Mouse (Mus musculus) ES-Bruce4 (cell line): Measurements from ENCODE around the gene Foxj2. TPM values are rescaled to one million over a fixed set of nuclear protein-coding genes. Genes with fewer than 3 reads are reported as not detected.
A peak's percentile ranks its signal among the peaks of the same experiment; 100 is the strongest.

Source experiments
- H3K27ac ChIP-seq: 2 replicates; pipeline ENCODE4 v1.5.1; 2012; ENCODE audit warnings: low read length, inconsistent platforms; ENCODE audit not compliant: insufficient read depth
- H3K27me3 ChIP-seq: 2 replicates; pipeline ENCODE4 v1.6.1; 2012; ENCODE audit warnings: mild to moderate bottlenecking, low read length, inconsistent platforms; ENCODE audit not compliant: control insufficient read depth, poor library complexity, insufficient read depth, severe bottlenecking
- H3K36me3 ChIP-seq: 2 replicates; pipeline ENCODE4 v1.6.1; 2012; ENCODE audit warnings: inconsistent platforms, mild to moderate bottlenecking, low read length, moderate library complexity; ENCODE audit not compliant: control insufficient read depth, poor library complexity, insufficient read depth, severe bottlenecking
- H3K4me1 ChIP-seq: one replicate; pipeline ENCODE4 v1.8.1; 2011; ENCODE audit warnings: low read length; ENCODE audit not compliant: control insufficient read depth, insufficient read depth
- H3K4me3 ChIP-seq: 2 replicates; pipeline ENCODE4 v1.5.1; 2011; ENCODE audit warnings: low read depth, mild to moderate bottlenecking, low read length
- H3K9ac ChIP-seq: 2 replicates; pipeline ENCODE4 v1.6.1; 2012; ENCODE audit warnings: low read depth, mild to moderate bottlenecking, inconsistent platforms; ENCODE audit not compliant: poor library complexity, severe bottlenecking
- H3K9me3 ChIP-seq: replicated peaks from 2 replicates; pipeline ENCODE4 v1.6.1; 2012; ENCODE audit warnings: mild to moderate bottlenecking, low read length, inconsistent platforms; ENCODE audit not compliant: control insufficient read depth, poor library complexity, insufficient read depth, severe bottlenecking
- CTCF ChIP-seq: IDR thresholded peaks from one replicate; pipeline ENCODE4 v1.8.1; 2011; ENCODE audit warnings: low read depth, low read length
- EP300 ChIP-seq: IDR thresholded peaks from 2 replicates; pipeline ENCODE4 v1.6.1; 2011; ENCODE audit warnings: low read depth, low read length; ENCODE audit not compliant: insufficient read depth
- POLR2A ChIP-seq: IDR thresholded peaks from one replicate; pipeline ENCODE4 v1.8.1; 2011; ENCODE audit warnings: low read length; ENCODE audit not compliant: insufficient read depth
- polyA plus RNA-seq: library from polyadenylated mRNA; stranded (reverse); fragments of >200 nt; gene quantifications from 2 replicates; pipeline ENCODE4 v1.2.4, GENCODE M21; 2011; ENCODE audit warnings: low read depth; ENCODE audit not compliant: missing spikeins, insufficient read depth, insufficient read length

The Foxj2 gene
- polyA plus RNA-seq, 1 experiment = 10.9 TPM

DNA sequence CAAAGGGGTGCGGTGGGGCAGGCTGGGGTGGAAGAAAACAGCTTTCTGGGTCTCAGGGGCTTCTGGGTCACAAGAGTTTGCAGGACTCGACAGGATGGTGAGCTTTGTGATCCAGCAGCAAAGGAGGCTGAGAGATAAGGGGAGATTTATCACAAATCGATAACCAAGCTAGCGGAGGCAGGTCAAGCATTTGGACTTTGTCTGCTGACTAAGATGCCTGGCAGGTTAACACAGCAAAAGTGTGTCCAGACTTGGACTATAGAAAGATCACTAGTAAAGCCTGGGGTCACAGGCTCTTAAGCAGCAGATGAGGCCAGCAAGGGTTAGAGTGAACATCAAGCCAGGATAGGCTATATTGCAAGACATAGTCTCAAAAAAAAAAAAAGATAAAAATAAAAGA lies 38.5 kb upstream of the Foxj2 start:
- no peaks in the 10 kb centered on the region for H3K9me3 ChIP-seq
- H3K4me3 ChIP-seq = no peak overlapping the region
- H3K36me3 ChIP-seq = no peaks in the 10 kb centered on the region
- no peaks in the 10 kb centered on the region for H3K27me3 ChIP-seq
- H3K9ac ChIP-seq = no peak overlapping the region
- TF ChIP-seq CTCF (no peak), POLR2A (no peak), EP300 (no peak)
- H3K27ac ChIP-seq = no peak overlapping the region
- peaks cover 5% of the 10 kb centered on the region for H3K4me1 ChIP-seq

GRCm38 (mm10) chr6:122782164-122782563 lies 37.5 kb upstream of the Foxj2 start:
- H3K9me3 ChIP-seq = no peaks in the 10 kb centered on the region
- no peaks in the 10 kb centered on the region for H3K36me3 ChIP-seq
- no peaks in the 10 kb centered on the region for H3K27me3 ChIP-seq
- H3K27ac ChIP-seq = no peak overlapping the region
- H3K9ac ChIP-seq = no peak overlapping the region
- peaks cover 5% of the 10 kb centered on the region for H3K4me1 ChIP-seq
- H3K4me3 ChIP-seq = no peak overlapping the region
- no peak for TF ChIP-seq POLR2A
- no peak for TF ChIP-seq EP300
- TF ChIP-seq CTCF = no peak

- Histone ChIP-seq H3K9me3 (no peaks in the 10 kb centered on the region), H3K27ac (no peak overlapping the region), H3K36me3 (no peaks in the 10 kb centered on the region), H3K4me1 (peaks cover 3% of the 10 kb centered on the region), H3K9ac (no peak overlapping the region), H3K4me3 (no peak overlapping the region), H3K27me3 (no peaks in the 10 kb centered on the region)
- TF ChIP-seq CTCF = peak; percentile 83
- no peak for TF ChIP-seq POLR2A
- no peak for TF ChIP-seq EP300
Measured at GRCm38 (mm10) chr6:122784866-122785265, 34.8 kb upstream of the Foxj2 start.

GRCm38 (mm10) chr6:122786275-122786674 lies 33.4 kb upstream of the Foxj2 start:
- Histone ChIP-seq H3K4me3 (no peak overlapping the region), H3K9ac (no peak overlapping the region), H3K4me1 (peaks cover 3% of the 10 kb centered on the region), H3K9me3 (no peaks in the 10 kb centered on the region), H3K36me3 (no peaks in the 10 kb centered on the region), H3K27ac (no peak overlapping the region; the same call in 1 of the 2 replicates), H3K27me3 (no peaks in the 10 kb centered on the region)
- TF ChIP-seq CTCF (peak; percentile 40), EP300 (no peak)

- H3K4me1 ChIP-seq = no peaks in the 10 kb centered on the region
- TF ChIP-seq POLR2A = no peak
- TF ChIP-seq EP300 = no peak
- no peak for TF ChIP-seq CTCF
- no peak overlapping the region for H3K9ac ChIP-seq
- no peaks in the 10 kb centered on the region for H3K9me3 ChIP-seq
- H3K4me3 ChIP-seq = no peak overlapping the region
- H3K27ac ChIP-seq = no peak overlapping the region
- H3K27me3 ChIP-seq = no peaks in the 10 kb centered on the region
- peaks cover 4% of the 10 kb centered on the region; the same call in 1 of the 2 replicates for H3K36me3 ChIP-seq
Measured at GRCm38 (mm10) chr6:122795254-122795935, 24.3 kb upstream of the Foxj2 start.

DNA sequence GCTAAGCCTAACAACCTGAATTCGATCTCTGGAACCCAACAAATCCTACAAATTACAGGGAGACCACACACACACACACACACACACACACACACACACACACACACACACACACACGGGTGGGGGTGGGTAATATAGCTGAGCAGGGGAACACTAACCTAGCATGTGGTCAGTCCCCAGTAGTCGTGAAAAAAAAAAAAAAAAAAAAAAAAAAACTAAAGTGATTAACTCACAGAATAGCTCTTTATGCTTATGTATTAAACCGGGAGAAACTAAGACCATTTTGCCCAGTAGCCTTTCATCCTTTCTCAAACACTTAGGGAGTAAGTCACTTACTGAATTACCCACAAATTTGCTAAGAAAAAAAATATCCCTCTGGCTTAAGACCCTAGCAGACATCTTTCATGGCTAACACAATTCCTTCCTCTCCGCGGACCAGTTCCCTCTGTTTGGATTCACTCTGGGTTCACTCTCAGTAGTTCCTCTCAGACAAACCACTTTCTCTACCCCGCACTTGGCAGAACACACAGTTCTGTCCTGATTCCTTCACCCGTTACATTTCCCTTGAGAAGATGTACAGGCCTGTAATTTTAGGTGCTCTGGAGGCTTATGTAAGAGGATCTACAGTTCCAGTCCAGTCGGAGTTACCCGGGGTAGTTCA lies 18.9 kb upstream of the Foxj2 start:
- TF ChIP-seq POLR2A (no peak), CTCF (no peak), EP300 (no peak)

More for the DNA sequence above, 18.9 kb upstream of the Foxj2 start:
- H3K4me1 ChIP-seq = no peaks in the 10 kb centered on the region
- H3K4me3 ChIP-seq = peak overlapping the region; percentile 67
- no peaks in the 10 kb centered on the region for H3K9me3 ChIP-seq
- H3K36me3 ChIP-seq = 0 out of 2 replicates have a peak, but pooled peaks cover 4% of the 10 kb centered on the region
- peak overlapping the region; percentile 77 for H3K9ac ChIP-seq
- no peaks in the 10 kb centered on the region for H3K27me3 ChIP-seq
- H3K27ac ChIP-seq = peak overlapping the region; percentile 73
